Mouse (Mus musculus) heart, postnatal 0 days (tissue): Measurements from ENCODE around the gene Uba5. TPM values are rescaled to one million over a fixed set of nuclear protein-coding genes. Genes with fewer than 3 reads are reported as not detected.

Experiments
- ATAC-seq: fragments of 200-750 bp; cut with Nextera tagmentation; 2 replicates; pipeline ENCODE4 v1.8.0; 2017; ENCODE audit warnings: low read depth, moderate number of reproducible peaks, moderate library complexity; ENCODE audit not compliant: insufficient read depth
- DNase-seq: peaks from one replicate; pipeline ENCODE4 v3.0.0-alpha.2; 2016; ENCODE audit warnings: low spot score
- H3K27ac ChIP-seq: fragments of 300-500 bp; sonication (generic); 2 replicates; pipeline ENCODE4 v1.5.1; 2014; ENCODE audit warnings: low read depth, mild to moderate bottlenecking
- H3K27me3 ChIP-seq: fragments of 300-500 bp; sonication (generic); 2 replicates; pipeline ENCODE4 v1.6.1; 2014; ENCODE audit warnings: low read length, mixed read lengths; ENCODE audit not compliant: control insufficient read depth, insufficient read depth
- H3K36me3 ChIP-seq: fragments of 300-500 bp; sonication (generic); replicated peaks from 2 replicates; pipeline ENCODE4 v1.6.1; 2014; ENCODE audit warnings: low read length, mixed read lengths; ENCODE audit not compliant: control insufficient read depth, insufficient read depth
- H3K4me1 ChIP-seq: fragments of 300-500 bp; sonication (generic); 2 replicates; pipeline ENCODE4 v1.6.1; 2014; ENCODE audit warnings: antibody characterized with exemption; ENCODE audit not compliant: control insufficient read depth, insufficient read depth
- H3K4me2 ChIP-seq: fragments of 300-500 bp; sonication (generic); 2 replicates; pipeline ENCODE4 v1.6.1; 2014; ENCODE audit warnings: low read depth, mild to moderate bottlenecking, low read length, moderate library complexity
- H3K4me3 ChIP-seq: fragments of 300-500 bp; sonication (generic); 2 replicates; pipeline ENCODE4 v1.5.1; 2014; ENCODE audit warnings: low read depth, low read length
- H3K9ac ChIP-seq: fragments of 300-500 bp; sonication (generic); replicated peaks from 2 replicates; pipeline ENCODE4 v1.6.1; 2014; ENCODE audit warnings: low read depth, low read length, mixed read lengths
- H3K9me3 ChIP-seq: fragments of 300-500 bp; sonication (generic); replicated peaks from 2 replicates; pipeline ENCODE4 v1.6.1; 2016; ENCODE audit warnings: low read length; ENCODE audit not compliant: control insufficient read depth
- CTCF ChIP-seq: IDR thresholded peaks from 2 replicates; pipeline ENCODE4 v1.5.1; 2016; ENCODE audit warnings: antibody characterized with exemption, control low read depth, low read depth
- EP300 ChIP-seq: IDR thresholded peaks from 2 replicates; pipeline ENCODE4 v1.6.1; 2016; ENCODE audit warnings: antibody characterized with exemption, low read depth
- whole genome bisulfite sequencing: fragments of 180-500 bp; shearing (Covaris S2); extraction: QIAGEN DNeasy Blood & Tissue Kit; methylation state at CpG from one replicate; pipeline ENCODE4 v1.1.7; 2014; 5-methylcytosine and 5-hydroxymethylcytosine counted together
- polyA plus RNA-seq: library from polyadenylated mRNA; unstranded; fragments of >200 nt; fragmentation: Nextera tagmentation; extraction: Ambion mirVana; gene quantifications from 2 replicates; pipeline ENCODE4 v1.2.1, GENCODE M21; 2015
- total RNA-seq: library from RNA; depleted of rRNA; stranded (reverse); fragments of >200 nt; gene quantifications from 2 replicates; pipeline ENCODE4 v1.2.3, GENCODE M21; 2014; ENCODE audit warnings: low replicate concordance

Uba5 gene
- total and polyA plus RNA-seq, 2 experiments from 2014 or later: 25.3 to 28.3 TPM

DNA sequence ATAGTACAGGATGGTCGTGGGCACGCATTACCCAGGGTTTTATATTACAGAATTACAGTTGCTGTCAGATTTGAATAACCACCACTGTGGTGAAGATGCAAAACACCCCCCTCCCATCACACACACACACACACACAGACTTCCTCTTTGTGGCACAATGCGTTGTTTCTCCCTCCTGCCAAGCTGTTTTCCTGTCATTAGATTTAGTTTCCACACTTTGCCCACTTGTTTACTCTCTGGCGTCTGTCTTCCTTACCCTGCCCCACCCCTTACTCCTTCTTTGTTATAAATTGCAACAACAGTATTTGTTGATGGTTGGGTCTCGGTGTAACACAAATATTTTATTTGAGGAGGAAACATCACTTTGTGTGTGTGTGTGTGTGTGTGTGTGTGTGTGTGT lies 35.3 kb upstream of the Uba5 start:
- DNase-seq: no peak
- Histone ChIP-seq H3K9me3 (no peaks in the 10 kb centered on the region), H3K9ac (no peak overlapping the region), H3K4me1 (no peaks in the 10 kb centered on the region), H3K27me3 (no peaks in the 10 kb centered on the region), H3K4me3 (no peak overlapping the region), H3K27ac (no peak overlapping the region), H3K36me3 (peaks cover 23% of the 10 kb centered on the region), H3K4me2 (no peak overlapping the region)
- no peak for TF ChIP-seq EP300
- TF ChIP-seq CTCF: no peak
- no peak for ATAC-seq
- 62% methylated on average over 5 of the region's 5 CpGs for WGBS

DNA sequence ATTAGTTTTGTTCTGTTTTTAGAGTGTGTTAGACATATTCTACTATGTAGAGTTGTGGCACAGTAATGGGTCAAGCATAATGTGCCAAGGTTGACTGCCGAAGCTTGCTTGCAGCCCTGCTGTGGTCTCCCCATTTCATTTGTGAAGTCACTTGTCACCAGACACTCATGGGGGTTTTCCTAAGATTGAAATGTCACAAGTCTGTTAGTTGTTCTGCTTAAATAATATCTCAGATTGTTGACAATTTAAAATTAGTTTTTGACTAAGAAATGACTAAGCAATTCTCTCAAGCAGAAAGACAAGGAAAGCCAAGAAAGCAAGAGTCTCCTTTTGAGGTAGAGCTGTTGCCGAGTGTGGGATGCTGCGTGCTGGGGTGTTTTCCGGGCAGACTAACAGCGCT lies 30.0 kb upstream of the Uba5 start:
- Histone ChIP-seq H3K4me2 (no peak overlapping the region), H3K36me3 (peaks cover 33% of the 10 kb centered on the region), H3K9me3 (no peaks in the 10 kb centered on the region), H3K9ac (no peak overlapping the region), H3K27me3 (no peaks in the 10 kb centered on the region), H3K4me1 (no peaks in the 10 kb centered on the region; the same call in 1 of the 2 replicates), H3K4me3 (no peak overlapping the region), H3K27ac (no peak overlapping the region)
- no peak for ATAC-seq
- TF ChIP-seq CTCF: no peak
- TF ChIP-seq EP300: no peak
- 88% methylated on average over 5 of the region's 5 CpGs for WGBS
- no peak for DNase-seq

DNA sequence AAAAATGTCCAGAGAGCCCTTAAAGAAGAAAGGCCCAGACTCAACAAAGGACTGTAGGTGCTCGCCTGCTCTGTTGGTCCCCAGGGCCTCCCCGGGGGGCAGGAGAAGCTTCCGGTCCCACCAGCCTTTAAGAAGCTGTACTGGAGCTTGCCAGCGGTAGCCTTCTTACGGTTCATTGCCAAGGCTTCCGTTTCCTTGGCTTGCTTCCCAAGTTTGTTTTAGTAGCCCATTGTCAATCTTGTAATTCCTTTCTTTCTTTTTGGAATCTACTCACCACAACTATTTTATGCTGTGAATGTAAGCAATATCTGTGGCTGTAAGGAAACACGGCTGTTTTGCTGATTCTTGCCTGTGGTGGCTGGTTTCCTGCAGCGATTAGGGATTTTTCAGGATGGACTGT lies 25.6 kb upstream of the Uba5 start:
- Histone ChIP-seq H3K9ac (no peak overlapping the region; the same call in 1 of the 2 replicates), H3K9me3 (no peaks in the 10 kb centered on the region), H3K4me3 (no peak overlapping the region), H3K4me1 (no peaks in the 10 kb centered on the region; the same call in 1 of the 2 replicates), H3K36me3 (peaks cover 34% of the 10 kb centered on the region), H3K27ac (peak overlapping the region; percentile 51), H3K27me3 (no peaks in the 10 kb centered on the region), H3K4me2 (no peak overlapping the region)
- no peak for TF ChIP-seq CTCF
- no peak for TF ChIP-seq EP300
- WGBS: 58% methylated on average over 8 of the region's 8 CpGs
- no peak for DNase-seq
- no peak; the same call in 1 of the 2 replicates for ATAC-seq

DNA sequence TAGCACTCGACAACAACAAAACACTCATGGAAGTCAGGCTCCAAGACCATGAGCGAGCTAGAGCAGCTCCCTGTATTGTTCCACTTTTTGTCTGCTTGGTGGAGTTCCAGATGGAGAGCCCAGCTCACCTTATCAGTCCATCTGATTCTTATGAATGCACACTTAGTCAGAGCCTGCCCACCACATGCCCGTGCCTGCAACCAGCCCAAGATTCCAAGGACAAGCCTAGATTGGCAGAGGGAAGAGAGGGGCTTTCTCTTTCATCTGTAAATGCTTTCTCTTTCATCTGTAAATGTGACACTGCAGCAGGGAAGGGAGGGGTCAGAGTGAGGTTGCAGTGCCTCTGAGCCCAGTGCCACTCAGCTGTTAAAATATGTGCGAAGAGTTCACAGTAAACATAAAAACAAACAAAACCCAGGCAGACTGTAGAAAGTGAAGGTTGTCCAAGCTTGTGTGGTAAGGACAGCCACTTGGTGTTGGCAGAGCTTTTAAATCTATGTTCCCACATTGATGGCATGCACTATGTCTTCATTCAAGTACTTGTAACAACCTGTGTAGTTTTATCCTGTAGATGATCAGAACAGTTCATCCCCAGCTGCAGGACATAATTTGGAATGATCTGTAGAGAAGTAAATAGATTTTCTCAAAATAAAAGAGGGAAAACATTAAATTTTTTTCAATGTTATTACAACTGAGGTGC lies 22.9 kb upstream of the Uba5 start:
- H3K27ac ChIP-seq: no peak overlapping the region
- WGBS: 63% methylated on average over 4 of the region's 4 CpGs
- ATAC-seq: no peak
- no peak for TF ChIP-seq CTCF
- peaks cover 31% of the 10 kb centered on the region for H3K36me3 ChIP-seq
- no peak overlapping the region for H3K4me3 ChIP-seq
- DNase-seq: no peak
- H3K9ac ChIP-seq: no peak overlapping the region
- H3K9me3 ChIP-seq: no peaks in the 10 kb centered on the region
- H3K27me3 ChIP-seq: no peaks in the 10 kb centered on the region
- H3K4me1 ChIP-seq: no peaks in the 10 kb centered on the region
- H3K4me2 ChIP-seq: no peak overlapping the region

DNA sequence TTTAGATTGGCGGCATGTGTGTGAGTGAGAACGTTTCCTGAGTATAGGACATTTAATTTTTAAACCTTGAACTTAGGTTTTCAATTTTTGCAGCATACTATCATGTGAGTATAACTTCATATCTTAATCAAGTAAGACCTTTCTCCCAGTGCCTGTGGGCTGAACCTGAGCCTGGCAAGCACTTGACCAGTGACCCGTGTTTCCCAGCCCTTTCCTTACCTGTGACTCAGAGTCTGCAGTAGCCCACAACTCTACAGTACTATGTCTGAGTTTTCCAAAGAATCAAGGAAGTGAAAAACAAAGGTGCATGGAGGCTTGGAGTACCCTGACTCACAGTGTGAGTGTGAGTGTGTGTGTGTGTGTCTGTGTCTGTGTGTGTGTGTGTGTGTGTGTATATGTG lies 17.1 kb upstream of the Uba5 start:
- no peak for ATAC-seq
- TF ChIP-seq CTCF (no peak), EP300 (no peak)
- Histone ChIP-seq H3K9me3 (no peaks in the 10 kb centered on the region), H3K27me3 (no peaks in the 10 kb centered on the region), H3K9ac (no peak overlapping the region), H3K4me1 (no peaks in the 10 kb centered on the region), H3K4me3 (no peak overlapping the region), H3K36me3 (peaks cover 22% of the 10 kb centered on the region), H3K27ac (no peak overlapping the region), H3K4me2 (no peak overlapping the region)
- no peak for DNase-seq
- 71% methylated on average over 3 of the region's 3 CpGs for WGBS

DNA sequence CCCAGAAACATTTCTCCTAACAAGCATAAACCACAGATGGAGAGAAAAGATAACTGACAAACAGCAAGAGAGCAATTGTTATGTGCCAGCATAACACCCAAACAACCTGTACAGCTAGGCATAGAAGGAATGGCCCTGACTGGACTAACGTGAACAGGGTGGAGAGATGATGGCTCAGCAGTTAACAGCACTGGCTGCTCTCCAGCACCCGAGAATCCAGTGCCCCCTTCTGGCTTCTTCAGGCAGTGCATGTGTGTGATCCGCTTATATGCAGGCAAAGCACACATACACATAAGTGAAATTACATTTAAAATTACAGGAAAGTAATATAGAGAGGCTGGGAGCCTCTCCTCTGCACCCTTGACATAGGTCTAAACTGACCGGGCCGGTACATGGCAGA lies 16.4 kb upstream of the Uba5 start:
- H3K36me3 ChIP-seq: peaks cover 17% of the 10 kb centered on the region
- no peak overlapping the region for H3K9ac ChIP-seq
- 48% methylated on average over 5 of the region's 5 CpGs for WGBS
- H3K4me3 ChIP-seq: no peak overlapping the region
- DNase-seq (no peak), ATAC-seq (no peak)
- H3K4me2 ChIP-seq: no peak overlapping the region
- no peak overlapping the region for H3K27ac ChIP-seq
- no peaks in the 10 kb centered on the region for H3K4me1 ChIP-seq
- no peaks in the 10 kb centered on the region for H3K27me3 ChIP-seq
- TF ChIP-seq EP300: no peak
- TF ChIP-seq CTCF: peak; percentile 45
- no peaks in the 10 kb centered on the region for H3K9me3 ChIP-seq
